Mouse (Mus musculus) 3134 (cell line): Measurements from ENCODE around the gene Impg1.

Experiments used
- DNase-seq: peaks from one replicate; pipeline ENCODE4 v3.0.0-alpha.2; 2011; ENCODE audit warnings: low spot score; ENCODE audit not compliant: insufficient read length; ENCODE audit errors: extremely low read depth

Impg1 gene

GRCm38 (mm10) chr9:80465381-80465780 is at the start of gene Impg1:
TSS of gene Impg1 (minus strand) at chr9:80465481.
- DNase-seq, result no peak

- no peak for DNase-seq
Observed at GRCm38 (mm10) chr9:80509464-80510153, 44.3 kb upstream of the Impg1 start.

DNA sequence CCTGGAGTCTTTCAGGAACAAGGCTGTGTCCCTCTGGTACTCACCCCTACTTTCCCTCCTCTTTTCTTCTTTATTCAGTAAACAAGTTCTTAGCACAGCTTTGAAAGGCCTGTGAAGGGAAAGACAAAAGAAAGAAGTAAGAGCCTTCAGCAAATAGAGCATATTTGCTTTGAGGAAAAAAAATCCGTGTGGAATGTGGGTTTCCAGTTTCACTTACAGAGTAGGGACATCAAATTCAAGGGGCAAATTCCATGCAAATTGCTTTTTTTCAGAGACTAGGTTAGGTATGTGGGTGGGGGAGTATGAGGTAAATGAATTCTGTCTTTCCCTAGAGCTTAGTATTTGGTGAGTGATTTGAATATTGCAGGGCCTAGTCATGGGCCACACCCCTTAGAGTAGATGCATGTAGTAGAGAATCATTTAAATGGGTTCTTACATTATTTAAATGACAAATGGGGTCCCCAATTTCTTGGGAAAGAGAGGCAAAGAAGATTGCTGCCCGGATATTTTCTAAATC is 39.3 kb upstream of the Impg1 start:
- DNase-seq, result no peak

DNA sequence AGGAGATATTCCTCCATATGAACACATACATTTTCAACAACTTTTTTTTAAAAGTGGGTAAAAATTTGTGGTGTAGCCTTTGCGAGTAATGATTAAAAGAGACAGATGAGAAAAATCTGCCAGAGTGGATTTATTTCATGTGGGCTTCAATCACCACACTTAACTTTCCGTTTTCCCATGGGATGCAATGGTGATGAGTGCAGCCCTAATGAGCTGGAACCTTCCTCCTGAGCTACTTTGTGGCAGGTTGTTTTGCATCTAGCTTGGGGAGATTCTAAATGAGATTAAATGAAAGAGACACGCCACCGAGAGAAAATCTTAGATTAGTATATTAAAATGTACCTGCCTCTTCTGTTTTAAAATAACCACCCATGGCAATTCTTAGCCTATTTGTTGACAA is 26.3 kb upstream of the Impg1 start:
- DNase-seq, result no peak

DNA sequence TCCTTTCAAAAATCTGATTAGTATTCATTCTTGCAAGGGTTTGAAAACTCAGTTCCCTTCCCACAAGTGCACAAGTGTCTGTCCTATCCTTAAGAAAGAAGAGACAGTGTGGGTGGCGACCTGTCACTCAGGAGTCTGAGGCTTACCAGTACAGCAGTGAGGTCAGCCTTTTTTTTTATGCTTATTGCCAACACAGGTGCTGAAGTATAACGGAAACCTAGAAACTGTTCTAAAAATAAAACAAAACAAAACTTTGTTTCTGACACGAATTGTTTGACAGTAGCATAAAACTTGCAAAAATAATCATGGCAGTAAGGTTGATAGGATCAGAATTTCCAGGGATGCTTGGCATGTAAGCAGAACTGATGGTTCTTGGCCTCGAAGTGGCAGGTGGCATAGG is 4.9 kb downstream of the Impg1 start:
- no peak for DNase-seq

- DNase-seq, result no peak
Observed at GRCm38 (mm10) chr9:80450467-80451261, 14.6 kb downstream of the Impg1 start.

GRCm38 (mm10) chr9:80441096-80441710 is 24.1 kb downstream of the Impg1 start:
- no peak for DNase-seq

GRCm38 (mm10) chr9:80391404-80391803 is 73.9 kb downstream of the Impg1 start:
- no peak for DNase-seq

DNA sequence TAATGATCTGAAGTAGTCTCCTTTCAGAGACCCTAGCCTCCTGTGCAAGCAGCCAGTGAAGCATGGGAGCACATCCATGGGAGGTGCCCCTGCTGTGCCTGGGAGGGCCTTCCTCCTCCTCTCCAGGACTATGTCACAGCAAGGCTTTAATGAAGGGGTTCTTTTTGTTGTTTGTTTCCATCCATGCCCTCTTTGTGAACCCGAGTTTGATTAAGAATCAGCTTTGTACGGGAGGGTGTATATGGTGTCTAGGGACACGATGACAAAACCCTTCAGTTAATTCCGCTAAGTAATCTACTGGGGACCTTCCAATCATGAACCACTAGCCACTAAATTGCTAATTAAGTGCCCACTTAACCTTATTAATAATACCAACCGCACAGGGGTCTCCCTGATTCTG is 74.3 kb downstream of the Impg1 start:
- DNase-seq, result no peak

GRCm38 (mm10) chr9:80387890-80388289 is 77.4 kb downstream of the Impg1 start:
- no peak for DNase-seq

DNA sequence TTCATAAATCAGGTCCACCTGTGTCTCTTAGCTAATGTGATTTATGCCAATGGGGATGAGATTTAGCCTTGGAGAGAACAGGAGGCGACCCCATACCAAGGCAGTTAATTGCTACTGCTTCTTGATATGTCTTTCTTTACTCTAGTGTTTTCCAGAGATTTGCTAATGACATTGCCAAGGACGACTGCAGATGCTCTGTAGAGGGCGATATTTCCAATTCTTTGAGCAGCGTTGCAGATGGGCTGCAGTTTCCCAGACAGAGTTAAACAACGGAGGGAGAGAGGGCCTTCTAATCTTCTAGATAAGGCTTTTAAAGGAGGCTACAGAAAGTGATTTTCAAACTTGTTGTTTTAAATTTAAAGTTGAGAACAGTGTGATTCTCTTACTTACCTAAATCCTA is 78.8 kb downstream of the Impg1 start:
- no peak for DNase-seq

- DNase-seq, result no peak
Observed at GRCm38 (mm10) chr9:80386000-80386399, 79.3 kb downstream of the Impg1 start.

GRCm38 (mm10) chr9:80382711-80383110 is 82.6 kb downstream of the Impg1 start:
- DNase-seq, result no peak

DNA sequence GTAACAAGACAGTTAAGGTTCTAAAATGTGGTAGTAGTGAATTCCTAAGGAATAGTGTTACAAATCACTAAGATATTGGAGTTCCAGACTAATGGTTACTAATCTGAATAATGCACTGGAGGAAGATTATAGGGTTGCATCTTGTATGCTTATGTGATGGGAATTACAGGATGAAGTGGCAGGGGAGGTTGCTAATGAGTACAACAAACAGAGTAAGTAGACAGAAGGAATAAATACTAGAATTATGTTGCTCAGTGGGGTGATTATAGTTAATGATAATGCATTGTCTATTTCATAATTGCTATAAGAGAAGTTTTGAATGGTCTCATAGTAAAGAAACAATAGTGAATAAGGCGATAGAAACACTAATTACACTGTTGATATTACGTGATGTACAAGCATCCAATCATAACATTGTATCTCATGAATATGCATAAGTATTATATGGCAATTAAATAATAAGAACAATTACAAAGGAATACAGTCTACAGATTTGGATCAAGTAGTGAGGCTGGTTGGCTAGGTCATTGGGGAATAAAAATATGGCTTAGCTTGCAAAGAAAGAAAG is 85.1 kb downstream of the Impg1 start:
- no peak for DNase-seq

DNA sequence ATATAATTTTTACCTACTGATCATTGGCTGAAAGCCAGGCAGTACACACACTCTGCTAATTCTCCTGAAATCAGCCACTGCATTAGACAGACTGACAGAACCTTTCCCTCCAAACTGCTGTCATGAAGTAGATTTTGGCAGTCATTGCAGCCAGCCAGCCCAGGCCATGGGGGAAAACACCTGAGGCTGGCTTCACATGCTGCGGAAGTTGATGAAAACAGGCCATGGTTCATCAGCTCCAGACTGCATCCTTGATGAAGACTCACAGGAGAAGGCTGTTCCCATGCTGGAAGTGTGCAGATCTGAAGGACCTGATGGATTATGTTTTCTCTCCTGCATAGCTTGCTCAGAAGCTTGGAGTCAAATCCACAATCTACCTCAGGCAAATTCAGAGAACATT is 91.2 kb downstream of the Impg1 start:
- no peak for DNase-seq

DNA sequence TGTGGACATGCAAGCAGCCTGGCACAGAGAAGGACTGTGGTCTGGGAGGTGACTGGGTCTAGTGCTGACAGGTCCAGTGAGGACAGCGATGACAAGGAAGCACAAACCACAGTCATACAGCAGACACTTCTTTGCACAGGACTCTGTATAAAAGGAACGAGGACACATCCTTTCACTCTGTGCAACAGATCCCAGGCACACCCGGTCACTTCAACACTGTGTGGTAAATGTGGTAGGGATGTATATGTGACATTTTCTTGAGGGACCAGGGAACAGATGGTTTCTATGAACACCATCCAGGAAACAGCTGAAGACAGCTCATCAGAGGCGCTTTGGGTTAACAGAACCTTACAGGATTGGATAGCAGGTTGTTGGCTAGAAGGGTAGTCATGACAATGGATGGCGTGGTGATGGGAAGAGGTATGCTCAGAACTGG is 92.0 kb downstream of the Impg1 start:
- DNase-seq, result no peak

GRCm38 (mm10) chr9:80368636-80369035 is 96.6 kb downstream of the Impg1 start:
- no peak for DNase-seq

DNA sequence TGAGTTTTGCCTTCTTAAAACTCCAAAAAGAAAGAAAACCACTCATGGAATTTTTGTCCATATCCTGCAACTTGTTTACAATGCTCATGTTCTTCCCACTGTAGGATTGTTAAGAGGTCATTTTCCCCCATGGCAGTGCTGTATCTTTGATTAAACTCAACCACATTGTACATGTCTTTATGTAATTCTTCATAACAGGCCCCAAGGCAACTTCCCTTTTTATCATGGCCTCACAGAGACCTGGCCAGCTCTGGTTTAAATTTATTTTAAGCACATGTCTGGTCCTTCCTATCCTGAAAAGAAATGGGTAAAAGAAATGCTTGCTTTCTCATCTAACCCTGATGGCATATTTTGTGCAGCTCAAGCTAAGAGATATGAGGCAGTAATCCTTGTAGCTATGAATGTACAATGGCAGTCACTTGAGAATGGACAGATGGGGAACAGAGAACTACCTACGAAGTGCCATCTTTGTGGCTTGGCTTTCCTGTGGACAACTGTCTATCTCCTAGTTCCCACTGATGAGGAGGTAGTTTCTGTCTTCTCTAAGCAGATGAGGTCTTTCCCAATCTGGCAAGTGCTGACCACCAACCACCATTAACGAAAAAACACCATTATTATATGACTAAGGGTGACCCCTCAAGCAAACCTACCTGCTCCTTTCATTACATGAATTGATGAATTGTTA is 97.6 kb downstream of the Impg1 start:
- DNase-seq, result no peak

DNA sequence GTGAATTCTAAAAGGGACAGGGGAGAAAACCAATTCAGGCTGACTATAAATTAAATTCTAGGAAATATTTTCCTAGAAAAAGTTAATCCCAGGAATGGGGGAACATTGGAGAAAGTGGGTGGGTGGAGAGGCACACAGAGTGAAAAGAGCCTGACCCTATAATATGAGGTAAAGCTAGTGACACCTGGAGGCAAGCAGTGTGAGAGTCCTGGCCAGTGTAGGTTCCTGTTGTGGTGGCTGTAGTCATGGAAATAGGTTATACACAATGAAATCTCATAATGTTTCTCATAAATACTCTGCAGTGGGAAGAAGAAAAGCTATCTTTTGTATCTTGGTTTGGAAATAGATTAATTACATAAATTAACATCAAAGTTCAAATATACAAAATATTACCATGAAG is 105.2 kb downstream of the Impg1 start:
- DNase-seq, result no peak

DNA sequence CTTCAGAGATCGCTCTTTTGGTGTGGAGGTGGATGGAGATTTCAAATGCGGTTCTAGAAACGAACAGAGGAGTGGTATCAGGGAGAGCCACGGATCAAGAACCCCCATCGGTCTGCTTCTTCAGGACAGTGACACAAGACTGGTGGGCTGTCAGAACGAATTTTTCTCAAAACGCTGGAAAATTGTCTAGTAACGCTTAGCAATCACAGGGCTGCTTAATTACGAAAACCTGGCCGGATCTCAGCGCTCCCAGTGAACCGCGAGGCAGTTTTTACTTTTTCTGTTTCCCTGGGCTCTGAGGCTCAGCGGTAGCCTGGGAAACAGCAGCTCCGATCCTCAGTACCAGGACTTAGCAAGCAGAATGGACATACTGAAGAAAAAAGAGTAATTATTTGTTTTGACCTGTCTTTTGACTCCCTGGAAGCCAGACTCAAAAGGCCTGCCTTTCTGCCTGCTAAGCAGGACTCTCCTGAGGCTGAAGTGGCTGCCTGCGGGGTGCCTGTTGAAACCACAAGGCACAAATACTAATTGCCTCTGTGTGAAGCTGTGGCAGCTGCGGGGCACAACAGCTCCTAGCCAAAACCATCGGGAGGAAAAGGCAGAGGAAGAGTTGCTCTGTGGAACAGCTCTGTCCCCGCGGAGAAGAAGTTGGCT is 113.5 kb downstream of the Impg1 start:
- DNase-seq, result no peak
